Comparison of ENCODE assay signal across 14 mouse cellular contexts in the genomic region with DNA sequence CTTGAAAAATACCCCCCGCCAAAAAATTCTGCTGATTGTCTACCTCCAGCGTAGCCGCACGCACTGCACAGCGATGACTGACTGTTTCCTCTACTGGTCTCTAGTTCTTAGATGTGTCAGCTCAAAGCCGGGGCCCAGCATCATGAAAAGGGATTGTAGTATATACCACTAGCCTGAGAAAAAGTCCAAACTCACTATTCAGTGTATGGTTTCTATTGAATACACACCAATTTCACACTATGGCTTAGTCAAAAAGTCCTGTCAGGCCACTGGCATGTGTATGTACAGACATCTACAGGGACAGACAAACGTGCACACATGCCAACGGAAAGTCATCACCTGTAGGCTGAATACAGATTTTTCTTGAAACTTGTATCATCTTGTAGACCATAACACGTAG.
DNase-seq lines count a peak whose midpoint lies in the region; ATAC-seq lines count a peak whose summit lies in the region.
"Had no signal": no experiment of that assay in that cellular context is flagged by ENCODE, and none has a peak within 500 bp of the region (broad histone marks: within the 10 kb centered on the region; RNA-seq: fewer than 3 reads in every experiment).

No protein-coding gene starts in this region.

- H3K4me2 ChIP-seq in kidney, embryonic 16.5 days (replicated peaks; ENCODE audit: low read depth, low read length), result no peak overlapping the region
- H3K4me2 ChIP-seq in liver, embryonic 12.5 days, result no peak overlapping the region
- H3K4me2 ChIP-seq in heart, embryonic 11.5 days, result no peak overlapping the region
- H3K4me2 ChIP-seq: neural tube, embryonic 12.5 days had no signal

- no peaks in the 10 kb centered on the region for H3K36me3 ChIP-seq in kidney, embryonic 16.5 days (ENCODE audit: insufficient read depth, low read length)
- H3K36me3 ChIP-seq in liver, embryonic 12.5 days, result no peaks in the 10 kb centered on the region
- no peaks in the 10 kb centered on the region for H3K36me3 ChIP-seq in heart, embryonic 11.5 days (ENCODE audit: control insufficient read depth, insufficient read depth, low read length)
- H3K36me3 ChIP-seq: heart, embryonic 10.5 days; midbrain, embryonic 10.5 days; neural tube, embryonic 12.5 days had no signal

- peaks cover 6% of the 10 kb centered on the region; the same call in 1 of the 2 replicates for H3K4me1 ChIP-seq in kidney, embryonic 16.5 days (ENCODE audit: insufficient read depth, low read length)
- 0 out of 2 replicates have a peak, but pooled peaks cover 3% of the 10 kb centered on the region for H3K4me1 ChIP-seq in liver, embryonic 12.5 days
- no peaks in the 10 kb centered on the region for H3K4me1 ChIP-seq in heart, embryonic 11.5 days (ENCODE audit: control insufficient read depth, insufficient read depth, low read length)
- H3K4me1 ChIP-seq: midbrain, embryonic 10.5 days; neural tube, embryonic 12.5 days had no signal

- H3K9me3 ChIP-seq in kidney, embryonic 16.5 days (ENCODE audit: low read length), result no peaks in the 10 kb centered on the region
- H3K9me3 ChIP-seq in liver, embryonic 12.5 days (replicated peaks), result no peaks in the 10 kb centered on the region
- no peaks in the 10 kb centered on the region for H3K9me3 ChIP-seq in heart, embryonic 11.5 days (replicated peaks; ENCODE audit: control insufficient read depth, low read length)
- H3K9me3 ChIP-seq: heart, embryonic 10.5 days; midbrain, embryonic 10.5 days; neural tube, embryonic 12.5 days had no signal

- DNase-seq in kidney, postnatal 25 days, result no peak
- DNase-seq in thymus, postnatal 14 days, result peak; percentile 31
- no peak for DNase-seq in thymus, postnatal 10 days (ENCODE audit: low spot score in 2 of 2)
- DNase-seq: cerebellum, adult 9-10 months; layer of hippocampus, adult 9-11 months had no signal

- H3K4me3 ChIP-seq in kidney, embryonic 16.5 days (ENCODE audit: low read length), result no peak overlapping the region
- H3K4me3 ChIP-seq in liver, embryonic 12.5 days, result no peak overlapping the region
- no peak overlapping the region for H3K4me3 ChIP-seq in heart, embryonic 11.5 days (ENCODE audit: low read depth, low read length)
- H3K4me3 ChIP-seq: heart, embryonic 10.5 days; left cerebral cortex, adult 2 months; midbrain, embryonic 10.5 days; neural tube, embryonic 12.5 days had no signal

- WGBS in kidney, embryonic 16.5 days, result 94% methylated on average over 9 of the region's 9 CpGs
- WGBS in liver, embryonic 12.5 days (ENCODE audit: insufficient replicate concordance), result 82% methylated on average over 9 of the region's 9 CpGs
- 86% methylated on average over 9 of the region's 9 CpGs for WGBS in heart, embryonic 11.5 days (ENCODE audit: insufficient replicate concordance)

- H3K27ac ChIP-seq in kidney, embryonic 16.5 days (ENCODE audit: low read length), result 0 out of 2 replicates have a peak overlapping the region, but pooled peaks have one; percentile 20
- H3K27ac ChIP-seq in liver, embryonic 12.5 days, result no peak overlapping the region
- no peak overlapping the region for H3K27ac ChIP-seq in heart, embryonic 11.5 days (ENCODE audit: low read depth, low read length)
- H3K27ac ChIP-seq: neural tube, embryonic 12.5 days had no signal

- ATAC-seq in kidney, embryonic 16.5 days (ENCODE audit: low FRiP score, low TSS enrichment), result no peak
- ATAC-seq in inflammation-experienced regulatory T-cells, adult 6 months, result peak; percentile 26
- no peak for ATAC-seq in liver, embryonic 12.5 days
- ATAC-seq in heart, embryonic 11.5 days (replicated peaks; ENCODE audit: insufficient number of reproducible peaks, low FRiP score, low TSS enrichment), result no peak
- ATAC-seq: forebrain, embryonic 16.5 days had no signal

- H3K27me3 ChIP-seq in kidney, embryonic 16.5 days (ENCODE audit: insufficient read depth, low read length), result no peaks in the 10 kb centered on the region
- no peaks in the 10 kb centered on the region for H3K27me3 ChIP-seq in liver, embryonic 12.5 days (replicated peaks)
- no peaks in the 10 kb centered on the region for H3K27me3 ChIP-seq in heart, embryonic 11.5 days (ENCODE audit: control insufficient read depth, insufficient read depth, low read length)
- H3K27me3 ChIP-seq: neural tube, embryonic 12.5 days had no signal

- H3K9ac ChIP-seq in kidney, embryonic 16.5 days (replicated peaks; ENCODE audit: low read length), result no peak overlapping the region
- H3K9ac ChIP-seq in liver, embryonic 12.5 days, result no peak overlapping the region
- no peak overlapping the region for H3K9ac ChIP-seq in heart, embryonic 11.5 days (ENCODE audit: low read depth, low read length)
- H3K9ac ChIP-seq: neural tube, embryonic 12.5 days had no signal
